Mouse (Mus musculus) left cerebral cortex, adult 9 months (tissue): ENCODE results near the gene Tmbim6.
"Not testable (repeated sequence)": the region's sequence is repeated elsewhere in the genome, so short reads cannot be mapped to it uniquely, and the experiment has no call there.

Experiments used
- DNase-seq, 2 experiments: peaks; one replicate each; pipeline ENCODE4 v3.0.0; 2022; ENCODE audit warnings: low spot score in 2 of 2

Gene Tmbim6

GRCm38 (mm10) chr15:99384071-99384470 lies 8.6 kb upstream of the Tmbim6 start:
- DNase-seq, result no peak

- DNase-seq, result not testable (repeated sequence)
These were observed 6.6 kb upstream of the Tmbim6 start for GRCm38 (mm10) chr15:99386110-99386509.

GRCm38 (mm10) chr15:99386796-99387195 lies 5.9 kb upstream of the Tmbim6 start:
- DNase-seq, result no peak

GRCm38 (mm10) chr15:99387976-99388375 lies 4.7 kb upstream of the Tmbim6 start:
- no peak for DNase-seq

- no peak for DNase-seq
These were observed 1.9 kb upstream of the Tmbim6 start for GRCm38 (mm10) chr15:99390472-99391401.

GRCm38 (mm10) chr15:99391975-99392374 lies 707 bp upstream of the Tmbim6 start:
- DNase-seq, result no peak

GRCm38 (mm10) chr15:99393386-99394252 lies 937 bp downstream of the Tmbim6 start:
- DNase-seq, result peak in 1 of 2 experiments; percentile 36

GRCm38 (mm10) chr15:99396462-99396861 lies 3.8 kb downstream of the Tmbim6 start:
- no peak for DNase-seq

GRCm38 (mm10) chr15:99396875-99397274 lies 4.2 kb downstream of the Tmbim6 start:
- DNase-seq, result no peak

GRCm38 (mm10) chr15:99397622-99398021 lies 4.9 kb downstream of the Tmbim6 start:
- DNase-seq, result no peak

- no peak for DNase-seq
These were observed 7.0 kb downstream of the Tmbim6 start for GRCm38 (mm10) chr15:99399503-99400245.

- no peak for DNase-seq
These were observed 7.9 kb downstream of the Tmbim6 start for GRCm38 (mm10) chr15:99400602-99401001.

- DNase-seq, result no peak
These were observed 10.6 kb downstream of the Tmbim6 start for GRCm38 (mm10) chr15:99403159-99403889.

- no peak for DNase-seq
These were observed 12.5 kb downstream of the Tmbim6 start for GRCm38 (mm10) chr15:99405150-99405549.

- no peak for DNase-seq
These were observed 14.4 kb downstream of the Tmbim6 start for GRCm38 (mm10) chr15:99406986-99407570.

- DNase-seq, result no peak
These were observed 16.2 kb downstream of the Tmbim6 start for GRCm38 (mm10) chr15:99408845-99409244.

- peak in 1 of 2 experiments; percentile 54 for DNase-seq
These were observed 19.1 kb downstream of the Tmbim6 start for GRCm38 (mm10) chr15:99411747-99412146.

- DNase-seq, result peak in 1 of 2 experiments; percentile 47
These were observed 23.1 kb downstream of the Tmbim6 start for GRCm38 (mm10) chr15:99415793-99416192.

- DNase-seq, result peak in 1 of 2 experiments; percentile 80
These were observed 23.7 kb downstream of the Tmbim6 start for GRCm38 (mm10) chr15:99416348-99416882.

- no peak for DNase-seq
These were observed 24.3 kb downstream of the Tmbim6 start for GRCm38 (mm10) chr15:99416957-99417356.
